Mouse (Mus musculus) spleen, adult 2 months (tissue): ENCODE results near the gene Nos1ap.

ENCODE experiments used
- CTCF ChIP-seq: fragments of 200-500 bp; IDR thresholded peaks from 2 replicates; pipeline ENCODE4 v1.5.1; 2011; ENCODE audit warnings: mild to moderate bottlenecking, inconsistent platforms; ENCODE audit not compliant: insufficient read depth, insufficient read length, insufficient replicate concordance; ENCODE audit errors: extremely low read depth
- POLR2A ChIP-seq: fragments of 200-500 bp; IDR thresholded peaks from 2 replicates; pipeline ENCODE4 v1.6.1; 2011; ENCODE audit warnings: low read depth, low read length, inconsistent platforms

- no peak for TF ChIP-seq POLR2A
- no peak for TF ChIP-seq CTCF
Measured at GRCm38 (mm10) chr1:170332775-170333174, 256.9 kb downstream of the Nos1ap start.
